Mouse (Mus musculus): ENCODE results near the gene Ephx1.

Ephx1 gene

GRCm38 (mm10) chr1:180979484-180980251, 41.0 kb downstream of the Ephx1 start:
- no peak for DNase-seq (ENCODE audit: extremely low read depth, insufficient read length, low spot score)

GRCm38 (mm10) chr1:180976110-180976679, 44.5 kb downstream of the Ephx1 start:
- DNase-seq (ENCODE audit: extremely low read depth, insufficient read length, low spot score), result no peak

- DNase-seq (ENCODE audit: extremely low read depth, insufficient read length, low spot score), result peak; percentile 60
Observed at GRCm38 (mm10) chr1:180974126-180974746, 46.5 kb downstream of the Ephx1 start.

- DNase-seq (ENCODE audit: extremely low read depth, insufficient read length, low spot score), result no peak
Observed at GRCm38 (mm10) chr1:180972941-180973340, 47.8 kb downstream of the Ephx1 start.

- no peak for DNase-seq (ENCODE audit: extremely low read depth, insufficient read length, low spot score)
Observed at GRCm38 (mm10) chr1:180967261-180967660, 53.4 kb downstream of the Ephx1 start.

- peak; percentile 73 for DNase-seq (ENCODE audit: extremely low read depth, insufficient read length, low spot score)
Observed at GRCm38 (mm10) chr1:180966542-180966941, 54.2 kb downstream of the Ephx1 start.

- DNase-seq (ENCODE audit: extremely low read depth, insufficient read length, low spot score), result no peak
Observed at GRCm38 (mm10) chr1:180965786-180966185, 54.9 kb downstream of the Ephx1 start.

- DNase-seq (ENCODE audit: extremely low read depth, insufficient read length, low spot score), result no peak
Observed at GRCm38 (mm10) chr1:180958797-180959196, 61.9 kb downstream of the Ephx1 start.

- no peak for DNase-seq (ENCODE audit: extremely low read depth, insufficient read length, low spot score)
Observed at GRCm38 (mm10) chr1:180957989-180958388, 62.7 kb downstream of the Ephx1 start.

- no peak for DNase-seq (ENCODE audit: extremely low read depth, insufficient read length, low spot score)
Observed at GRCm38 (mm10) chr1:180956973-180957381, 63.7 kb downstream of the Ephx1 start.

- no peak for DNase-seq (ENCODE audit: extremely low read depth, insufficient read length, low spot score)
Observed at GRCm38 (mm10) chr1:180956401-180956800, 64.3 kb downstream of the Ephx1 start.

- no peak for DNase-seq (ENCODE audit: extremely low read depth, insufficient read length, low spot score)
Observed at GRCm38 (mm10) chr1:180952808-180953207, 67.9 kb downstream of the Ephx1 start.

GRCm38 (mm10) chr1:180952085-180952746, 68.5 kb downstream of the Ephx1 start:
- peak; percentile 47 for DNase-seq (ENCODE audit: extremely low read depth, insufficient read length, low spot score)

- no peak for DNase-seq (ENCODE audit: extremely low read depth, insufficient read length, low spot score)
Observed at GRCm38 (mm10) chr1:180946448-180946847, 74.3 kb downstream of the Ephx1 start.

GRCm38 (mm10) chr1:180945001-180945980, 75.4 kb downstream of the Ephx1 start:
- peak; percentile 80 for DNase-seq (ENCODE audit: extremely low read depth, insufficient read length, low spot score)

GRCm38 (mm10) chr1:180944553-180944952, 76.2 kb downstream of the Ephx1 start:
- DNase-seq (ENCODE audit: extremely low read depth, insufficient read length, low spot score), result peak; percentile 76

- peak; percentile 64 for DNase-seq (ENCODE audit: extremely low read depth, insufficient read length, low spot score)
Observed at GRCm38 (mm10) chr1:180943896-180944295, 76.8 kb downstream of the Ephx1 start.

GRCm38 (mm10) chr1:180943032-180943644, 77.6 kb downstream of the Ephx1 start:
- DNase-seq (ENCODE audit: extremely low read depth, insufficient read length, low spot score), result peak; percentile 39

- DNase-seq (ENCODE audit: extremely low read depth, insufficient read length, low spot score), result peak; percentile 93
Observed at GRCm38 (mm10) chr1:180942166-180943031, 78.3 kb downstream of the Ephx1 start, which contains the start of gene Tmem63a. TSS of gene Tmem63a (plus strand) at chr1:180942344.
